Mouse (Mus musculus) c-Kit-positive CD71-positive TER-119-negative erythroid progenitor cells, embryonic 14.5 days (primary cell): Measurements from ENCODE around the gene Mtif3.

Source experiments
- DNase-seq: peaks from one replicate; pipeline ENCODE4 v3.0.0-alpha.2; 2013; ENCODE audit warnings: low read depth

Gene Mtif3

DNA sequence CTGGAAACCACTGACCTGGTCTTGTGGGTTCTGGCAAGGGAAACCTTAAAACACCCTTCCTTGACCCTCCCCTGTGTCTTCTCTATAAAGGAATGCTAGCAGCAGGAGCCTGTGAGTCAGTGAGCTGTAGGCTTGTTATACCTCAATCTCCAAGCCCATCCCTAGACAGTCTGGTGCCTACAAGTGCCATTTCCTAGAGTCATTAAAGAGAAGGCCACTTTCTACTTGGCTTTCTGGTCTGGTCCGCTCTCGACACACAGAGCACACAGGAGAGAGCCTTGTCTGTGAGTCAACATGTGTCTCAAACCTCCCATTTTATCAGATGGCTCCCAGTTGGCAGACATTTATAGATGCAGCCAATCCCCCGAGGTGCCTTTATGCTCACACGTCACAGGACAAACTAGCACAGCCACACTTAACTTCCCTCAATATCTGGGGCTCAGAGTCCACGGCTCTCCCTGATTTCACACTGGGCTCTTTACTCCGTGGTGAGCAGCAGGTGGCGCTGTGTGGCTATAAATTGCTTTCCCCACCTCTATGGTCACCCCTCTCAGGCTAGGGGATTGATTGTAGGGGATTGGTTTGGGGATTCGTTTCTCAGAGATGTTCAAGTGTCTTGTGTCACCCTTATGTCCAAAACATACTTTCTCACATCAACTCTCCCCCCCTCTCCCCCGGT is 49.4 kb downstream of the Mtif3 start:
- DNase-seq = peak; percentile 32

DNA sequence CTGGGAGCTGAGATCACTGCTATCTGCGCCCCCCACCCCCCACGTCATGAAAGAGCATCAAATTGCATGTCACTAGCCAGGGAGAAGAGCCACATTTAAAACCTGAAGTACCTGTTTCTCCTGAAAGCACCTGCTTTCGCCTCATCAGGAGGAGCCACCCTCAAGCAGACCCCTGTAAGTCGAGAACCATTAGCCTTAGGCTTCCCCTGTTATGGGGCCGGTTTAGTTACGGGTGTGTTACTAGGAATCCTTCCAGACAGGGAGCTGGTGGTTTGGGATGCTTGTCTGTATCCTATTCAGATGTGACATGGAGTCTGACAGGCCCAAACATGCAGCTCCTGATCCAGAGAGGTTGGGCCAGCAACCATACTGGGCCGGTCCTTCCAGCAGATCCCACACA is 50.2 kb downstream of the Mtif3 start:
- no peak for DNase-seq

GRCm38 (mm10) chr5:146912206-146912605 is 51.4 kb downstream of the Mtif3 start:
- DNase-seq = no peak

- DNase-seq = no peak
These were observed 55.0 kb downstream of the Mtif3 start for GRCm38 (mm10) chr5:146908629-146909028.

DNA sequence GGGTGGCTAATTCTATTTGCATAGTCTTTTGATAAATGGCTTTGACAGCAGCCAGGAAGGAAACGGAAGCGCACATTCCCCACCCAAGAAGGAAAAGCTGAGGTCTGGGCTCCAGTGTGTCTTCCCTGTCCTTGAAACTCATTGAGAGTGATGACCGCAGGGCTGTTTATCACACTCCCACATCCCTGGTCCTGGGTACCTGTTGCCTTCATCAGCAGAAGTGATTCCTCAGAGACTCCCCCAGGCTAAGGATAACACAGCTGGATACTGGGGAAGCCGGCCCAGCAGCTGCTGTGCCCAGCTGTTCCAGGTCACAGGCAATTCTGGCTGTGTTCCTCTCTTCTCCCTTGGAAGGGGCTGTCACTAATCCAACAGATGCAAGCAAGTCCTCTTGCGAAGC is 56.1 kb downstream of the Mtif3 start:
- DNase-seq = no peak

GRCm38 (mm10) chr5:146905486-146906172 is 58.0 kb downstream of the Mtif3 start:
- peak; percentile 76 for DNase-seq

- peak; percentile 74 for DNase-seq
These were observed 59.2 kb downstream of the Mtif3 start for GRCm38 (mm10) chr5:146904404-146904803.
